Mouse (Mus musculus) CH12.LX (cell line): ENCODE measurements at regions not wholly inside any gene's neighbourhood (a gene's known extent, or its start where the extent isn't known, plus 50 kb on each side); places are given as distances from the start of the nearest gene placed in this dataset.

Source experiments
- DNase-seq: peaks from one replicate; pipeline ENCODE4 v3.0.0-alpha.2; 2013; ENCODE audit errors: extremely low read depth
- H3K27ac ChIP-seq: 2 replicates; pipeline ENCODE4 v1.5.1; 2012; ENCODE audit warnings: low read depth, mild to moderate bottlenecking, control low read depth, moderate library complexity; ENCODE audit not compliant: insufficient read depth
- H3K27me3 ChIP-seq: replicated peaks from 2 replicates; pipeline ENCODE3; 2012; ENCODE audit warnings: inconsistent platforms
- H3K36me3 ChIP-seq, 2 experiments: replicated peaks in 1 of 2; 2 replicates each; pipeline versions ENCODE3 to v1.6.1; 2012; ENCODE audit warnings: inconsistent platforms in 1 of 2, low read length in 1 of 2, mild to moderate bottlenecking in 1 of 2, mixed read lengths in 1 of 2, moderate library complexity in 1 of 2; ENCODE audit not compliant: control insufficient read depth in 1 of 2, insufficient read depth in 1 of 2
- H3K4me1 ChIP-seq, 2 experiments: 2 replicates each; pipeline ENCODE4 v1.6.1; 2012; ENCODE audit warnings: inconsistent platforms in 1 of 2, moderate library complexity in 1 of 2; ENCODE audit not compliant: insufficient read depth in 2 of 2, control insufficient read depth in 1 of 2
- H3K4me2 ChIP-seq: 2 replicates; pipeline ENCODE4 v1.6.1; 2012; ENCODE audit warnings: low read depth, mild to moderate bottlenecking, control low read depth; ENCODE audit not compliant: poor library complexity, insufficient read depth, severe bottlenecking
- H3K4me3 ChIP-seq, 3 experiments: fragments of 150-350 bp in 1 of 3; sonication (generic) in 1 of 3; replicated peaks in 1 of 3; 2 replicates each; pipeline versions ENCODE3 to v1.5.1; 2011 to 2012; ENCODE audit warnings: low read depth in 2 of 3, low read length in 2 of 3, mild to moderate bottlenecking in 2 of 3, moderate library complexity in 2 of 3, control low read depth in 1 of 3, improper control_type of control experiment in 1 of 3, inconsistent platforms in 1 of 3, mixed read lengths in 1 of 3; ENCODE audit not compliant: poor library complexity in 1 of 3
- H3K79me2 ChIP-seq: replicated peaks from 2 replicates; pipeline ENCODE4 v1.6.1; 2012; ENCODE audit warnings: mild to moderate bottlenecking, moderate library complexity; ENCODE audit not compliant: control insufficient read depth, poor library complexity, insufficient read depth, severe bottlenecking; ENCODE audit errors: extremely low read depth
- H3K9ac ChIP-seq: 2 replicates; pipeline ENCODE4 v1.6.1; 2012; ENCODE audit warnings: low read depth, mild to moderate bottlenecking, control low read depth, moderate library complexity; ENCODE audit not compliant: insufficient read depth
- H3K9me3 ChIP-seq: replicated peaks from 2 replicates; pipeline ENCODE3; 2012; ENCODE audit warnings: low read length, inconsistent platforms, mixed read lengths
- BHLHE40 ChIP-seq: IDR thresholded peaks from 2 replicates; pipeline ENCODE4 v1.6.1; 2011; ENCODE audit warnings: mild to moderate bottlenecking, low read depth, low read length, improper control_type of control experiment
- E2F4 ChIP-seq: IDR thresholded peaks from 2 replicates; pipeline ENCODE4 v1.6.1; 2011; ENCODE audit warnings: low read depth, low read length, improper control_type of control experiment; ENCODE audit not compliant: insufficient replicate concordance
- EP300 ChIP-seq: IDR thresholded peaks from 2 replicates; pipeline ENCODE4 v1.6.1; 2011; ENCODE audit warnings: low read length, improper control_type of control experiment
- ETS1 ChIP-seq: conservative IDR thresholded peaks from 2 replicates; pipeline ENCODE4 v1.6.1; 2012; ENCODE audit warnings: low read depth, mild to moderate bottlenecking, inconsistent platforms, low read length, improper control_type of control experiment, moderate library complexity
- JUND ChIP-seq: conservative IDR thresholded peaks from 2 replicates; pipeline ENCODE4 v1.6.1; 2011; ENCODE audit warnings: low read depth, low read length, improper control_type of control experiment
- MAZ ChIP-seq: IDR thresholded peaks from 2 replicates; pipeline ENCODE4 v1.6.1; 2012; ENCODE audit warnings: low read depth, mild to moderate bottlenecking, inconsistent platforms, low read length, improper control_type of control experiment, moderate library complexity
- MEF2A ChIP-seq: IDR thresholded peaks from 2 replicates; pipeline ENCODE4 v1.6.1; 2014; ENCODE audit warnings: low read depth, mild to moderate bottlenecking, inconsistent platforms, low read length, improper control_type of control experiment, borderline replicate concordance
- NELFE ChIP-seq: IDR thresholded peaks from 2 replicates; pipeline ENCODE4 v1.6.1; 2011; ENCODE audit warnings: low read depth, low read length, improper control_type of control experiment
- NRF1 ChIP-seq: IDR thresholded peaks from 2 replicates; pipeline ENCODE4 v1.6.1; 2014; ENCODE audit warnings: low read depth, mild to moderate bottlenecking, inconsistent platforms, low read length, improper control_type of control experiment, moderate library complexity
- POLR2A ChIP-seq: IDR thresholded peaks from 2 replicates; pipeline ENCODE4 v1.6.1; 2011; ENCODE audit warnings: low read depth, mild to moderate bottlenecking, improper control_type of control experiment, low read length
- SIN3A ChIP-seq: IDR thresholded peaks from 2 replicates; pipeline ENCODE4 v1.6.1; 2012; ENCODE audit warnings: low read length, improper control_type of control experiment, inconsistent platforms
- SMC3 ChIP-seq: IDR thresholded peaks from 2 replicates; pipeline ENCODE4 v1.6.1; 2011; ENCODE audit warnings: low read depth, low read length, improper control_type of control experiment
- TCF12 ChIP-seq: IDR thresholded peaks from 2 replicates; pipeline ENCODE4 v1.6.1; 2014; ENCODE audit warnings: low read depth, mild to moderate bottlenecking, inconsistent platforms, low read length, improper control_type of control experiment
- UBTF ChIP-seq: IDR thresholded peaks from 2 replicates; pipeline ENCODE4 v1.6.1; 2012; ENCODE audit warnings: low read depth, mild to moderate bottlenecking, inconsistent platforms, low read length, improper control_type of control experiment, moderate library complexity
- USF2 ChIP-seq: conservative IDR thresholded peaks from 2 replicates; pipeline ENCODE4 v1.6.1; 2011; ENCODE audit warnings: low read depth, low read length, improper control_type of control experiment
- ZC3H11A ChIP-seq: IDR thresholded peaks from 2 replicates; pipeline ENCODE4 v1.6.1; 2012; ENCODE audit warnings: low read depth, mild to moderate bottlenecking, inconsistent platforms, low read length, improper control_type of control experiment
- ZKSCAN1 ChIP-seq: IDR thresholded peaks from 2 replicates; pipeline ENCODE4 v1.6.1; 2012; ENCODE audit warnings: low read depth, inconsistent platforms, low read length, improper control_type of control experiment, borderline replicate concordance
- ZMIZ1 ChIP-seq: IDR thresholded peaks from 2 replicates; pipeline ENCODE4 v1.6.1; 2012; ENCODE audit warnings: low read depth, mild to moderate bottlenecking, inconsistent platforms, low read length, improper control_type of control experiment
- dilution Hi-C: fragments of 300-500 bp; cut with MboI; formaldehyde crosslinking; loops from 2 replicates; pipeline ENCODE4 v1.14.3; 2020; ENCODE audit warnings: low sequenced_read_pairs; ENCODE audit not compliant: extremely low pct_unique_long_range_greater_than_20kb, extremely low pct_ligation_motif_present
- in situ Hi-C: fragments of 300-500 bp; cut with MboI; formaldehyde crosslinking; loops from 3 replicates; pipeline ENCODE4 v1.14.3; 2019; ENCODE audit warnings: low sequenced_read_pairs, low pct_ligation_motif_present, low pct_unique_long_range_greater_than_20kb, mixed read lengths

DNA sequence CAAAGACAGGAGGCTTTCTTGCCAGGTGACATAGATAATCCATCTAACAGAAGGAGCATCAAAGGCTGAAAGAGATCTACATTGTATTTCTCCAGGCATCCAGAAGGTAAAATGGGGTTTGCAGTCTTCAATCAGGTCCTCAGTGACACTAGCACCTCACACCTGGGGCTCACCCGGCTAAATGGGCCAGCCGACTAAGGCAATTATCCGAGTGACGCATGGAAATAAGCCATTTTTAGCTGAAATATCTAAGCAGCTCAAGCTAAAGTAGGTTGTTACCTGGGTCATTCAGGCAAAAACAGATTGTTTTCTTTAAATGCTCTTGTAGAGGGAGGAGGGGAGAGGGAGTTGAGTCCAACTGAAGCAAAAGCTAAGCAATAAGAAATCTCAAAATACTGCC is 382.8 kb upstream of the Atp2b1 start:
- TF ChIP-seq POLR2A (no peak), E2F4 (no peak)
- TF ChIP-seq, all 38 proteins: peak for 0
- Histone ChIP-seq H3K4me2 (no peak overlapping the region), H3K9ac (no peak overlapping the region), H3K79me2 (no peaks in the 10 kb centered on the region), H3K36me3 (no peaks in the 10 kb centered on the region), H3K27me3 (no peaks in the 10 kb centered on the region), H3K4me3 (no peak overlapping the region), H3K4me1 (no peaks in the 10 kb centered on the region), H3K27ac (no peak overlapping the region), H3K9me3 (no peaks in the 10 kb centered on the region)
- DNase-seq, result no peak
- dilution Hi-C loops, result no loop called here
- in situ Hi-C loops, result no loop called here

- Histone ChIP-seq H3K9ac (no peak overlapping the region), H3K27me3 (no peaks in the 10 kb centered on the region), H3K4me3 (no peak overlapping the region), H3K79me2 (no peaks in the 10 kb centered on the region), H3K4me2 (no peak overlapping the region), H3K36me3 (no peaks in the 10 kb centered on the region), H3K27ac (no peak overlapping the region), H3K9me3 (no peaks in the 10 kb centered on the region), H3K4me1 (peaks cover 0 to 6% of the 10 kb centered on the region in 2 experiments; a peak in 2 of 4 replicates)
- TF ChIP-seq NELFE (no peak), UBTF (no peak), USF2 (no peak), SMC3 (no peak), ZMIZ1 (no peak), MEF2A (no peak), NRF1 (no peak), MAZ (no peak), EP300 (no peak), BHLHE40 (no peak), SIN3A (no peak), ETS1 (no peak)
- DNase-seq, result no peak
- in situ Hi-C loops (no loop called here), dilution Hi-C loops (no loop called here)
Measured at GRCm38 (mm10) chr10:98538706-98539105, 375.5 kb upstream of the Atp2b1 start.

- no peak overlapping the region for H3K4me3 ChIP-seq
- dilution Hi-C loops (no loop called here), in situ Hi-C loops (no loop called here)
- H3K27ac ChIP-seq, result no peak overlapping the region
- H3K36me3 ChIP-seq, result no peaks in the 10 kb centered on the region
- no peaks in the 10 kb centered on the region for H3K79me2 ChIP-seq
- no peak overlapping the region for H3K9ac ChIP-seq
- DNase-seq, result no peak
- peaks cover 0 to 9% of the 10 kb centered on the region in 2 experiments; a peak in 2 of 4 replicates for H3K4me1 ChIP-seq
- TF ChIP-seq JUND (no peak), SMC3 (no peak), ZKSCAN1 (no peak), EP300 (no peak), TCF12 (no peak), ZC3H11A (no peak)
- H3K27me3 ChIP-seq, result no peaks in the 10 kb centered on the region
- H3K9me3 ChIP-seq, result no peaks in the 10 kb centered on the region
- no peak overlapping the region for H3K4me2 ChIP-seq
Measured at GRCm38 (mm10) chr10:98541062-98541461, 373.1 kb upstream of the Atp2b1 start.
